Mouse (Mus musculus): ENCODE data around the gene Lck. TPM values are rescaled to one million over a fixed set of nuclear protein-coding genes. Genes with fewer than 3 reads are reported as not detected.

Gene Lck
- polyA plus RNA-seq, 1 experiment from 2014 or later = 5.1 TPM

DNA sequence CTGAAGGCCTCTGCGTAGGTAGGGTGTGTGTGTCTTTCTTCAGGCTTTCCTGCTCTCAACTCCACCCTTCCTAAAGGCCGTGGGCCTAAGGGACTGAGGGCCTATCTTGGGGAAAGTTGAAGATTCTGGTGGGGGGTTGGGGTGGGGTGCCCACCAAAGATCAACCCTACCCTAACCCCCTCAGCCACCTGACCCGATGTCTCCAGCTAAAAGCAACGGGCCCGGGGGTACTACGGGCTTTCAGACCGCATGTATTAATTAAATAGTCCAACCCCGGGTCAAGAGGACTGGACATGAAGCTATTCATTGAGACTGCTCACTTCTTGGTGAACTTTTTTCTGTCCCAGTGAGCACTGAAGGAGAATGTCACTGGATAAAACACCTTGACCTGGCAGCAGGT, 73.4 kb downstream of the Lck start:
- no peaks in the 10 kb centered on the region for H3K36me3 ChIP-seq
- no peak overlapping the region for H3K9ac ChIP-seq
- WGBS (ENCODE audit: insufficient replicate concordance) = 78% methylated on average over 8 of the region's 8 CpGs
- no peak for ATAC-seq
- H3K27me3 ChIP-seq (replicated peaks) = peaks cover 33% of the 10 kb centered on the region
- peak overlapping the region; percentile 61 for H3K4me3 ChIP-seq
- peak overlapping the region; percentile 82 for H3K27ac ChIP-seq
- peak overlapping the region; percentile 97 for H3K4me2 ChIP-seq
- peaks cover 82% of the 10 kb centered on the region for H3K4me1 ChIP-seq
- H3K9me3 ChIP-seq (replicated peaks) = no peaks in the 10 kb centered on the region

DNA sequence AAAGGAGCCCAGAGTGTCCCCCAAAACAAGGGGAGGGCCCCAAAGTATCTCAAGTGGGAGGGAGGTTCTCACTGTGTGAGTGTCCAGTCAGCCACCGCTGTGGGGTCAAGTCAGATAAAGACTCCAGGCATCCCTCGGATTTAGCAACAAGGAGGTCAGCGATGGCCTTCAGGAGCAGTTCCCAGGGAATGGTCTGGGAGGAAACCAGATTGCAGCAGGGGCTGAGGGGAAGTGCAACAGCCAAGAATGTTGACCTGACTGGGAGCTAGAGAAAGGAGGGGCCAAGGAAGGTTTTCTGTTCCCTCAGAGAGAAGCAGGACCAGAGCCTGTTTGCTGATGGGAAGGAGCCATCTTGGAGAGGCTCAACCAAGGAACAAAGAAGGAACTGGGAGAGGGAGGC, 74.5 kb downstream of the Lck start:
- 45% methylated on average over 3 of the region's 3 CpGs for WGBS (ENCODE audit: insufficient replicate concordance)
- H3K4me3 ChIP-seq = no peak overlapping the region
- no peak overlapping the region for H3K4me2 ChIP-seq
- peak overlapping the region; percentile 82 for H3K27ac ChIP-seq
- no peak for ATAC-seq
- no peaks in the 10 kb centered on the region for H3K36me3 ChIP-seq
- no peak overlapping the region for H3K9ac ChIP-seq
- no peaks in the 10 kb centered on the region for H3K9me3 ChIP-seq (replicated peaks)
- H3K4me1 ChIP-seq = peaks cover 79% of the 10 kb centered on the region
- peaks cover 38% of the 10 kb centered on the region for H3K27me3 ChIP-seq (replicated peaks)

Small RNAs within 50 kb of the gene (microRNA-seq; reads per million reads assigned to microRNA genes)
- gene Mir8119 = not detected

Other genes with a start within 250 kb of the Lck start
- 292 and 306 TPM in 2 replicates for gene Rbbp4, start 238.3 kb downstream of the Lck start, polyA plus RNA-seq (2016; fragmentation: Nextera tagmentation; extraction: Ambion mirVana)
- gene Zbtb8os, start 237.9 kb downstream of the Lck start, polyA plus RNA-seq (2016; fragmentation: Nextera tagmentation; extraction: Ambion mirVana) = 31.1 and 38.9 TPM in 2 replicates
- gene Zbtb8a, start 195.5 kb downstream of the Lck start, polyA plus RNA-seq (2016; fragmentation: Nextera tagmentation; extraction: Ambion mirVana) = 3.1 TPM in 2 replicates
- 1.3 and 1.5 TPM in 2 replicates for gene Zbtb8b, start 132.8 kb downstream of the Lck start, polyA plus RNA-seq (2016; fragmentation: Nextera tagmentation; extraction: Ambion mirVana)
- 36.7 and 37.4 TPM in 2 replicates for gene Bsdc1, start 112.1 kb downstream of the Lck start, polyA plus RNA-seq (2016; fragmentation: Nextera tagmentation; extraction: Ambion mirVana)
- not detected in 2 replicates for gene Tssk3, start 82.6 kb downstream of the Lck start, polyA plus RNA-seq (2016; fragmentation: Nextera tagmentation; extraction: Ambion mirVana)
- gene Fam229a, start 82.5 kb downstream of the Lck start, polyA plus RNA-seq (2016; fragmentation: Nextera tagmentation; extraction: Ambion mirVana) = not detected in 2 replicates
- 192 and 195 TPM in 2 replicates for gene Marcksl1, start 60.1 kb downstream of the Lck start, polyA plus RNA-seq (2016; fragmentation: Nextera tagmentation; extraction: Ambion mirVana)
- 140 and 145 TPM in 2 replicates for gene Hdac1, start 30.9 kb downstream of the Lck start, polyA plus RNA-seq (2016; fragmentation: Nextera tagmentation; extraction: Ambion mirVana)
- gene Fam167b, start 4.9 kb upstream of the Lck start, polyA plus RNA-seq (2016; fragmentation: Nextera tagmentation; extraction: Ambion mirVana) = 6.3 and 7.9 TPM in 2 replicates
- gene Eif3i, start 27.0 kb upstream of the Lck start, polyA plus RNA-seq (2016; fragmentation: Nextera tagmentation; extraction: Ambion mirVana) = 219 and 226 TPM in 2 replicates
- 147 and 159 TPM in 2 replicates for gene Tmem234, start 27.0 kb upstream of the Lck start, polyA plus RNA-seq (2016; fragmentation: Nextera tagmentation; extraction: Ambion mirVana)
- 0.51 and 1.3 TPM in 2 replicates for gene Dcdc2b, start 40.6 kb upstream of the Lck start, polyA plus RNA-seq (2016; fragmentation: Nextera tagmentation; extraction: Ambion mirVana)
- gene Iqcc, start 45.5 kb upstream of the Lck start, polyA plus RNA-seq (2016; fragmentation: Nextera tagmentation; extraction: Ambion mirVana) = 14.7 and 16.5 TPM in 2 replicates
- 16.6 and 19.9 TPM in 2 replicates for gene Ccdc28b, start 50.3 kb upstream of the Lck start, polyA plus RNA-seq (2016; fragmentation: Nextera tagmentation; extraction: Ambion mirVana)
- gene Txlna, start 67.4 kb upstream of the Lck start, polyA plus RNA-seq (2016; fragmentation: Nextera tagmentation; extraction: Ambion mirVana) = 45.4 and 45.7 TPM in 2 replicates
- gene Kpna6, start 99.1 kb upstream of the Lck start, polyA plus RNA-seq (2016; fragmentation: Nextera tagmentation; extraction: Ambion mirVana) = 10.0 and 10.3 TPM in 2 replicates
- 4.9 and 6.0 TPM in 2 replicates for gene Tmem39b, start 123.2 kb upstream of the Lck start, polyA plus RNA-seq (2016; fragmentation: Nextera tagmentation; extraction: Ambion mirVana)
- gene Khdrbs1, start 168.7 kb upstream of the Lck start, polyA plus RNA-seq (2016; fragmentation: Nextera tagmentation; extraction: Ambion mirVana) = 59.4 and 60.2 TPM in 2 replicates
- 229 and 244 TPM in 2 replicates for gene Ptp4a2, start 237.6 kb upstream of the Lck start, polyA plus RNA-seq (2016; fragmentation: Nextera tagmentation; extraction: Ambion mirVana)